Mouse (Mus musculus) ES-CJ7 (cell line): ENCODE measurements around the gene Serpinb6a.

Experiments
- DNase-seq: peaks from one replicate; pipeline ENCODE4 v3.0.0; 2011; ENCODE audit warnings: low read depth, low spot score

Serpinb6a gene

GRCm38 (mm10) chr13:34002058-34003006 is at the start of gene Serpinb6a, which contains the start of gene Ripk1:
Gene Serpinb6a (minus strand): TSS chr13:34002794.
Gene Ripk1 (plus strand): TSS chr13:34002363.
- DNase-seq = peak; percentile 88

GRCm38 (mm10) chr13:34051692-34052091 is 49.1 kb upstream of the Serpinb6a start:
- DNase-seq = no peak

GRCm38 (mm10) chr13:34050479-34050878 is 47.9 kb upstream of the Serpinb6a start:
- DNase-seq = no peak

GRCm38 (mm10) chr13:34047526-34047925 is 44.9 kb upstream of the Serpinb6a start:
- no peak for DNase-seq

- peak; percentile 81 for DNase-seq
Observed at GRCm38 (mm10) chr13:34046421-34047012, 43.9 kb upstream of the Serpinb6a start.

- no peak for DNase-seq
Observed at GRCm38 (mm10) chr13:34045511-34046249, 43.1 kb upstream of the Serpinb6a start.

GRCm38 (mm10) chr13:34043716-34044393 is 41.3 kb upstream of the Serpinb6a start:
- DNase-seq = no peak

GRCm38 (mm10) chr13:34040091-34040490 is 37.5 kb upstream of the Serpinb6a start:
- no peak for DNase-seq

GRCm38 (mm10) chr13:34038901-34039341 is 36.3 kb upstream of the Serpinb6a start:
- DNase-seq = no peak

- DNase-seq = no peak
Observed at GRCm38 (mm10) chr13:34038056-34038432, 35.5 kb upstream of the Serpinb6a start.

GRCm38 (mm10) chr13:34037172-34038055 is 34.8 kb upstream of the Serpinb6a start, which contains the start of gene Bphl:
Gene Bphl (plus strand): TSS chr13:34037597.
- DNase-seq = peak; percentile 93

GRCm38 (mm10) chr13:34036726-34037125 is 34.1 kb upstream of the Serpinb6a start:
- no peak for DNase-seq

- no peak for DNase-seq
Observed at GRCm38 (mm10) chr13:34035424-34035823, 32.8 kb upstream of the Serpinb6a start.

- no peak for DNase-seq
Observed at GRCm38 (mm10) chr13:34032041-34032440, 29.4 kb upstream of the Serpinb6a start.

GRCm38 (mm10) chr13:34021998-34022397 is 19.4 kb upstream of the Serpinb6a start:
- DNase-seq = no peak

- DNase-seq = no peak
Observed at GRCm38 (mm10) chr13:34018521-34018920, 15.9 kb upstream of the Serpinb6a start.

GRCm38 (mm10) chr13:34016927-34017569 is 14.5 kb upstream of the Serpinb6a start:
- DNase-seq = no peak

- no peak for DNase-seq
Observed at GRCm38 (mm10) chr13:34007234-34007633, 4.6 kb upstream of the Serpinb6a start.

GRCm38 (mm10) chr13:34003058-34003457 is 464 bp upstream of the Serpinb6a start:
- DNase-seq = no peak

GRCm38 (mm10) chr13:33995197-33995596 is 7.4 kb downstream of the Serpinb6a start:
- peak; percentile 88 for DNase-seq
